Mouse (Mus musculus): ENCODE measurements around the gene Ifrd2. TPM values are rescaled to one million over a fixed set of nuclear protein-coding genes. Genes with fewer than 3 reads are reported as not detected.
"Not testable (repeated sequence)": the region's sequence is repeated elsewhere in the genome, so short reads cannot be mapped to it uniquely, and the experiment has no call there.

Gene Ifrd2
- polyA plus RNA-seq, 1 experiment, result 55.4 TPM

DNA sequence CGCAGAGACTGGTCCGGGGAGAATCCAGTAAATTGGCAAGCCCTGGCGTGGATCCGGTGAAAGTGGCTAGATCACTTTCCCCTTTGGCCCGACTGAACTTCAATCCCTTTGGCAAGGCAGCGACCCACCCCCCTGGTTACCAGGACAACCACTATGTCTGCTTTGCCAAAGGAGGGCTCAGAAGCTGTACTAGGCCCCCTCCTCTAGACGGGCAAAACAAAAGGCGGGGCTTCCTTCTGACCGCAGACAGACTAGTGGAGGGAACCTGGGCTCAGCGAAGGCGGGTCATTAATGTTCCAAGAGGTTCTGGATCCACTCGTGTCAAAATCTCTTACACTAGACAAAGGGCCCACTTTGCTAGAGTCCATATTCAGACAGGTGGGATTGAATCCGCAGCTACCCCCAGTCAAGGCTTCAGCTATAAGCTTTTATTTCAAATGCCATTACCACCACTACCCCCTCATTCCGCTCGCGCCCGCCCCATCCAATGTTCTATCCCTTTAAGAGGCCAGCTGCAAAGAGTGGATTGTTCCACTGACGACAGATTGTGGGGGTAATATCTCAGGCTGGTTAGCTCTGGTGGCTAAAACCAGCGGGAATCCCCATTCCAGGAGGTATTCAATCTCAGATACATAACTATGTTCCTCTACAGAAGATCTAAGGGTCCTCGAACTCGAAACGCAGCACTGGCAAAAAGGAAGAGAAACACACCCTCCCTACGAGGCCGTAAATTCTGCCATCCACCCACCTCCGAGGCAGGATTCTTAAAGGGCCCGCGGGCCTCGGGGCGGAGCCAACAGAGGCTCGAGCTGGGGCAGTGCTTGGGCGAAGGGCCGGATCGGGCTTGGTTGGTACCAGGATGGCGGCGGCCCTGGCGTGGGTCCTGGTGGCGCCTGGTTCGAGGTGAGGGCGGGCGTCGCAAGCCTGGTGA is 18.8 kb upstream of the Ifrd2 start:
- WGBS, result under 1% methylated on average over 41 of the region's 41 CpGs
- Histone ChIP-seq H3K4me3 (ENCODE audit: low read depth, low read length) (peak overlapping the region; percentile 89), H3K27ac (ENCODE audit: insufficient read depth, low read depth, low read length) (peak overlapping the region; percentile 99), H3K27me3 (ENCODE audit: control insufficient read depth, insufficient read depth, low read length) (no peaks in the 10 kb centered on the region), H3K36me3 (ENCODE audit: control insufficient read depth, insufficient read depth, low read length) (peaks cover 20% of the 10 kb centered on the region), H3K4me1 (ENCODE audit: control insufficient read depth, insufficient read depth, insufficient read length, low read length) (peaks cover 39% of the 10 kb centered on the region)
- TF ChIP-seq CTCF (IDR thresholded peaks at IDR 0.05; ENCODE audit: extremely low read depth, insufficient read length, insufficient replicate concordance, low read depth, low read length) (no peak), POLR2A (IDR thresholded peaks at IDR 0.05; ENCODE audit: low read depth, low read length) (no peak; the same call in 1 of the 2 replicates)

DNA sequence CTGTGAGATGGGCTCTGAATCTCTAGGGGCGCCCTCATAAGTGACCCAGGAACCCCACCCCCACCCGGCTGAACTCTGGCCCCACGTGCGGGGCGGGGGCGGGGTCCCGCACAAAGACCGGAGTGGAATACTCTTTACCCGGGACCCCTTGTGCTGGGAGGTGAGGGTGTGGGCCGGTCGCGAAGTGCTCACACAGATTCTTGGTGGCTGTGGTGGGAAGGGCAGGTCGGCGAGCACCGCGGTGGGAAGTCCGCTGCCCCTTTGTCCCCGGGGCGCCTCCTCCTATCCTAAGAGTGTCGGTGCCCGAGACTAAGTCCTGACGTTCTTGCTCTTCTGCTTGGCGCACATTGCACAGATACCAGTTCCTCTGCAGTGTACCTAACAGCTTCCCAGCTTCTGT is 18.2 kb upstream of the Ifrd2 start:
- H3K4me3 ChIP-seq (ENCODE audit: low read depth, low read length), result peak overlapping the region; percentile 89
- peak overlapping the region; percentile 99 for H3K27ac ChIP-seq (ENCODE audit: insufficient read depth, low read depth, low read length)
- under 1% methylated on average over 23 of the region's 23 CpGs for WGBS
- peaks cover 20% of the 10 kb centered on the region for H3K36me3 ChIP-seq (ENCODE audit: control insufficient read depth, insufficient read depth, low read length)
- TF ChIP-seq CTCF (IDR thresholded peaks at IDR 0.05; ENCODE audit: extremely low read depth, insufficient read length, insufficient replicate concordance, low read depth, low read length), result no peak
- H3K27me3 ChIP-seq (ENCODE audit: control insufficient read depth, insufficient read depth, low read length), result no peaks in the 10 kb centered on the region
- peaks cover 33% of the 10 kb centered on the region for H3K4me1 ChIP-seq (ENCODE audit: control insufficient read depth, insufficient read depth, insufficient read length, low read length)

DNA sequence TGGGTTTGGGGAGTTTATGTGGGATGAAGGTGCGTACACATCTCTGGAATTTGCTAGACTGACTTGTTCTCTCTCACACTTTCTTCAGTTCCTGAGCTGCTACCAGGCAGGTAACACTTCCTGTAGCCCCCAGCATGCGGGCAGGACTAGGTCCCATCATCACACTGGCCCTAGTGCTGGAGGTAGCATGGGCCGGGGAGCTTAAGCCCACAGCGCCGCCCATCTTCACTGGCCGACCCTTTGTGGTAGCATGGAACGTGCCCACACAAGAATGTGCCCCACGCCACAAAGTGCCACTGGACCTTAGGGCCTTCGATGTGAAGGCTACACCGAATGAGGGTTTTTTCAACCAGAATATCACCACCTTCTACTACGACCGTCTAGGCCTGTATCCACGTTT is 17.4 kb upstream of the Ifrd2 start:
- H3K36me3 ChIP-seq (ENCODE audit: control insufficient read depth, insufficient read depth, low read length), result peaks cover 16% of the 10 kb centered on the region
- TF ChIP-seq CTCF (IDR thresholded peaks at IDR 0.05; ENCODE audit: extremely low read depth, insufficient read length, insufficient replicate concordance, low read depth, low read length) (no peak), POLR2A (IDR thresholded peaks at IDR 0.05; ENCODE audit: low read depth, low read length) (no peak)
- WGBS, result 36% methylated on average over 13 of the region's 13 CpGs
- no peaks in the 10 kb centered on the region for H3K27me3 ChIP-seq (ENCODE audit: control insufficient read depth, insufficient read depth, low read length)
- peak overlapping the region; percentile 99 for H3K27ac ChIP-seq (ENCODE audit: insufficient read depth, low read depth, low read length)
- H3K4me3 ChIP-seq (ENCODE audit: low read depth, low read length), result peak overlapping the region; percentile 89
- H3K4me1 ChIP-seq (ENCODE audit: control insufficient read depth, insufficient read depth, insufficient read length, low read length), result peaks cover 34% of the 10 kb centered on the region

DNA sequence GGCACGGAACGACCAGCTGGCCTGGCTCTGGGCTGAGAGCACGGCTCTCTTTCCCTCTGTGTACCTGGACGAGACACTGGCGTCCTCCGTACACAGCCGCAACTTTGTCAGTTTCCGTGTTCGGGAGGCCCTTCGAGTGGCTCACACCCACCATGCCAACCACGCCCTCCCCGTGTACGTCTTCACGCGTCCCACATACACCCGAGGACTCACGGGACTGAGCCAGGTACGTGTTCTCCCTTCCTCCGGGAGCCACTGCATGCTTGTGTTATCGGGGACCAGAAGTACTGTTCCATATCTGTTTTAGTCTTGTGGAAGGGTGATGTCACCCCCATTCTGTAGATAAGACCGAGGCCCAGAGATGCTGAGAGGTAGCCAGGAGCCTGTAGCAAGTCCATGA is 16.6 kb upstream of the Ifrd2 start:
- Histone ChIP-seq H3K36me3 (ENCODE audit: control insufficient read depth, insufficient read depth, low read length) (peaks cover 13% of the 10 kb centered on the region), H3K27me3 (ENCODE audit: control insufficient read depth, insufficient read depth, low read length) (no peaks in the 10 kb centered on the region), H3K4me3 (ENCODE audit: low read depth, low read length) (peak overlapping the region; percentile 89), H3K27ac (ENCODE audit: insufficient read depth, low read depth, low read length) (peak overlapping the region; percentile 99), H3K4me1 (ENCODE audit: control insufficient read depth, insufficient read depth, insufficient read length, low read length) (peaks cover 31% of the 10 kb centered on the region)
- 31% methylated on average over 21 of the region's 21 CpGs for WGBS
- TF ChIP-seq CTCF (IDR thresholded peaks at IDR 0.05; ENCODE audit: extremely low read depth, insufficient read length, insufficient replicate concordance, low read depth, low read length) (no peak), POLR2A (IDR thresholded peaks at IDR 0.05; ENCODE audit: low read depth, low read length) (peak; percentile 69; the same call in 1 of the 2 replicates)

DNA sequence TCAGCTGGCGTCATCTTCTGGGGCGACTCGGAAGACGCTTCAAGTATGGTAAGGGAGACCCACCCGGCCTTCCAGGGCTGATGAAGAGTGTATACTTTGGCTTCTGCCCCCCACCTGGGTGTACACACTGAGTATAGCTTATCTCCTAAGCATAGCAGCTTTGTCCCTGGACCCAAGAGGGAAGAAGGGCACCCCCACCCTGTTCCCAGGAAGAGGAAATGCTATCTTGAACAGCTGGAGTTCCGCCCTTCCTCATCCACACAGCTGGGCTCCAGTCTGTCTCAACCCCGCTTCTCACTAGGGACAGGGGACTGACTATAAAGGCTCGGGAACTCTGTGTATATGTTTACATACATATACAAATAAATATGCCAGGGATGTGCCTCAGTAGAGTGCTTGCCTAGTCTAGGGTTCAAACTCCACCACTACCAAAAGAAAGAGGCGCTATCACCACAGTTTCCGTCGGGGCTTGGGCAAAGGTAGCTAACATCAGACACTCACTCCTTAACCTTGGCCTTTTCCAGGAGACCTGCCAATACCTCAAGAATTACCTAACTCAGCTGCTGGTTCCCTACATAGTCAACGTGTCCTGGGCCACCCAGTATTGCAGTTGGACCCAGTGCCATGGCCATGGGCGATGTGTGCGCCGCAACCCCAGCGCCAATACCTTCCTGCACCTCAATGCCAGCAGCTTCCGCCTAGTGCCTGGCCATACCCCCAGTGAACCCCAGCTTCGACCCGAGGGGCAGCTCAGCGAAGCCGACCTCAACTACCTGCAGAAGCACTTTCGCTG is 15.7 kb upstream of the Ifrd2 start:
- WGBS, result 55% methylated on average over 22 of the region's 22 CpGs
- 0 out of 2 replicates have a peak, but pooled peaks have one; percentile 6 for TF ChIP-seq POLR2A (IDR thresholded peaks at IDR 0.05; ENCODE audit: low read depth, low read length)
- no peak for TF ChIP-seq CTCF (IDR thresholded peaks at IDR 0.05; ENCODE audit: extremely low read depth, insufficient read length, insufficient replicate concordance, low read depth, low read length)
- Histone ChIP-seq H3K27ac (ENCODE audit: insufficient read depth, low read depth, low read length) (peak overlapping the region; percentile 99), H3K4me3 (ENCODE audit: low read depth, low read length) (peak overlapping the region; percentile 89), H3K27me3 (ENCODE audit: control insufficient read depth, insufficient read depth, low read length) (no peaks in the 10 kb centered on the region), H3K36me3 (ENCODE audit: control insufficient read depth, insufficient read depth, low read length) (peaks cover 13% of the 10 kb centered on the region), H3K4me1 (ENCODE audit: control insufficient read depth, insufficient read depth, insufficient read length, low read length) (peaks cover 37% of the 10 kb centered on the region)

DNA sequence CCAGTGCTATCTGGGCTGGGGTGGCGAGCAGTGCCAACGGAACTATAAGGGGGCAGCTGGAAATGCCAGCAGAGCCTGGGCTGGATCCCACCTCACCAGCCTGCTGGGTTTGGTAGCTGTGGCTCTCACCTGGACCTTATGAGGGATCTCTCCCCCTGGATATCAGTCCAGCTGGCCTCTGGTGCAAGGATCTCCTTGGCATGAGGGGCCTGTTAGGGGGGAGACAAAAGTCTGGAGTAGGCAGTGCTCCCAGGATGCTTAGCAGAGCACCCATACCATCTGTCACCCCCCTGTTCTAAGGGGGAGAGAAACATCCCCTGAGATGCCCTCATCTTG is 15.1 kb upstream of the Ifrd2 start:
- Histone ChIP-seq H3K27me3 (ENCODE audit: control insufficient read depth, insufficient read depth, low read length) (no peaks in the 10 kb centered on the region), H3K36me3 (ENCODE audit: control insufficient read depth, insufficient read depth, low read length) (peaks cover 13% of the 10 kb centered on the region), H3K27ac (ENCODE audit: insufficient read depth, low read depth, low read length) (peak overlapping the region; percentile 99), H3K4me1 (ENCODE audit: control insufficient read depth, insufficient read depth, insufficient read length, low read length) (peaks cover 39% of the 10 kb centered on the region), H3K4me3 (ENCODE audit: low read depth, low read length) (peak overlapping the region; percentile 20; the same call in 1 of the 2 replicates)
- TF ChIP-seq POLR2A (IDR thresholded peaks at IDR 0.05; ENCODE audit: low read depth, low read length), result no peak
- TF ChIP-seq CTCF (IDR thresholded peaks at IDR 0.05; ENCODE audit: extremely low read depth, insufficient read length, insufficient replicate concordance, low read depth, low read length), result no peak
- WGBS, result 97% methylated on average over 2 of the region's 2 CpGs

DNA sequence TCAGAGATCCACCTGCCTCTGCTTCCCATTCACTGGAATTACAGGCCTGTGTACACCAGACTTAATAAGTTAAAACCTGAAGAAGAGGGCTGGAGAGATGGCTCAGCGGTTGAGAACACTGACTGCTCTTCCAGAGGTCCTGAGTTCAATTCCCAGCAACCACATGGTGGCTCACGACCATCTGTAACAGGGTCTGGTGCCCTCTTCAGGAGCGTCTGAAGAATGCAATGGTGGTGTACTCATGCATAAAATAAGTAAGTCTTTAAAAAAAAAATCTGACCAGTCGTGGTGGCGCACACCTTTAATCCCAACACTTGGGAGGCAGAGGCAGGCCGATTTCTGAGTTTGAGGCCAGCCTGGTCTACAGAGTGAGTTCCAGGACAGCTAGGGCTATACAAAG is 13.7 kb upstream of the Ifrd2 start:
- not testable (repeated sequence) for H3K27me3 ChIP-seq (ENCODE audit: control insufficient read depth, insufficient read depth, low read length); H3K27ac ChIP-seq (ENCODE audit: insufficient read depth, low read depth, low read length); H3K4me3 ChIP-seq (ENCODE audit: low read depth, low read length)
- Histone ChIP-seq H3K36me3 (ENCODE audit: control insufficient read depth, insufficient read depth, low read length) (peaks cover 13% of the 10 kb centered on the region), H3K4me1 (ENCODE audit: control insufficient read depth, insufficient read depth, insufficient read length, low read length) (peaks cover 41% of the 10 kb centered on the region)
- peak; percentile 6; the same call in 1 of the 2 replicates for TF ChIP-seq CTCF (IDR thresholded peaks at IDR 0.05; ENCODE audit: extremely low read depth, insufficient read length, insufficient replicate concordance, low read depth, low read length)
- 89% methylated on average over 6 of the region's 6 CpGs for WGBS

Data from small intestine, adult 2 months (tissue).